Mouse (Mus musculus): Measurements from ENCODE around the gene Poll. TPM values are rescaled to one million over a fixed set of nuclear protein-coding genes. Genes with fewer than 3 reads are reported as not detected.

The Poll gene
- polyA plus RNA-seq, 1 experiment: 12.7 TPM

DNA sequence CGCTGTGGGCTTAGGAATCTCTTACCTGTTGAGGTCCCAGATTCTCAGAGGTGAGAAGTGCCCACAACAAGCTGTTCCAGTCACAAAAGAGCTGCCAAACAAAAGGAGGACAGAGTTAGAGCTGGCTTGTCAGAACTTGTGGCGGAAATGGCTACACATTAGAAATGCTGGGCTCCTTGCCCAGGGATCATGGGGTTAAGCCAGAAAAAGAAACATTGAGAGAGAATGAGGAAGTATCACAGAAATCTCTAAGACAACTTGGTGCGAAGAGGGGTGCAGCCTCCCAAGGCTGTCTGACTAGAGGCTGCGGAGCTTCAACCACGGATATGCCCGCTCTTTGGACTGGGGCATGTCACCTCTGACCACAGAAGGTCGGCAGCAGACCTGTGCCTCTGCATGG, 31.4 kb upstream of the Poll start:
- H3K27me3 ChIP-seq (ENCODE audit: control insufficient read depth, insufficient read depth, insufficient read length): no peaks in the 10 kb centered on the region

GRCm38 (mm10) chr19:45589761-45590160, 29.4 kb upstream of the Poll start:
- H3K79me2 ChIP-seq (ENCODE audit: control insufficient read depth, insufficient read depth): no peaks in the 10 kb centered on the region
- H3K36me3 ChIP-seq (ENCODE audit: control insufficient read depth, insufficient read depth): no peaks in the 10 kb centered on the region
- no peak overlapping the region for H3ac ChIP-seq (ENCODE audit: control insufficient read depth, insufficient read length, low read depth)
- no peak overlapping the region for H3K4me3 ChIP-seq (ENCODE audit: insufficient read depth, poor library complexity, severe bottlenecking)
- TF ChIP-seq CTCF (IDR thresholded peaks at IDR 0.05; ENCODE audit: control insufficient read depth, insufficient read depth, insufficient read length): no peak
- TF ChIP-seq MAX (IDR thresholded peaks at IDR 0.05): no peak
- no peak for TF ChIP-seq CEBPB (IDR thresholded peaks at IDR 0.05; ENCODE audit: low read depth)
- no peak for TF ChIP-seq FOSL1 (IDR thresholded peaks at IDR 0.05; ENCODE audit: insufficient read depth, low read length, poor library complexity, severe bottlenecking)
- no peak for TF ChIP-seq USF1 (IDR thresholded peaks at IDR 0.05; ENCODE audit: low read depth)
- TF ChIP-seq MYOD1 (IDR thresholded peaks at IDR 0.05; ENCODE audit: control insufficient read depth, insufficient read length, low read depth): no peak
- TF ChIP-seq MYOG (IDR thresholded peaks at IDR 0.05; ENCODE audit: control insufficient read depth, extremely low read depth, insufficient read length): no peak
- H3K27me3 ChIP-seq (ENCODE audit: control insufficient read depth, insufficient read depth, insufficient read length): no peaks in the 10 kb centered on the region
- no peaks in the 10 kb centered on the region for H3K79me3 ChIP-seq (ENCODE audit: low read depth)

More for the DNA sequence above, 31.4 kb upstream of the Poll start:
- no peaks in the 10 kb centered on the region for H3K36me3 ChIP-seq (ENCODE audit: control insufficient read depth, insufficient read depth)
- no peak overlapping the region for H3ac ChIP-seq (ENCODE audit: control insufficient read depth, insufficient read length, low read depth)
- no peaks in the 10 kb centered on the region for H3K79me3 ChIP-seq (ENCODE audit: low read depth)
- H3K4me3 ChIP-seq (ENCODE audit: insufficient read depth, poor library complexity, severe bottlenecking): no peak overlapping the region
- TF ChIP-seq CTCF (IDR thresholded peaks at IDR 0.05; ENCODE audit: control insufficient read depth, insufficient read depth, insufficient read length) (no peak), MYOD1 (IDR thresholded peaks at IDR 0.05; ENCODE audit: control insufficient read depth, insufficient read length, low read depth) (no peak), MAX (IDR thresholded peaks at IDR 0.05) (no peak), USF1 (IDR thresholded peaks at IDR 0.05; ENCODE audit: low read depth) (no peak), FOSL1 (IDR thresholded peaks at IDR 0.05; ENCODE audit: insufficient read depth, low read length, poor library complexity, severe bottlenecking) (no peak), MYOG (IDR thresholded peaks at IDR 0.05; ENCODE audit: control insufficient read depth, extremely low read depth, insufficient read length) (no peak), CEBPB (IDR thresholded peaks at IDR 0.05; ENCODE audit: low read depth) (no peak)
- no peaks in the 10 kb centered on the region for H3K79me2 ChIP-seq (ENCODE audit: control insufficient read depth, insufficient read depth)

- Histone ChIP-seq H3K4me3 (ENCODE audit: insufficient read depth, poor library complexity, severe bottlenecking) (no peak overlapping the region), H3K36me3 (ENCODE audit: control insufficient read depth, insufficient read depth) (no peaks in the 10 kb centered on the region), H3ac (ENCODE audit: control insufficient read depth, insufficient read length, low read depth) (no peak overlapping the region), H3K79me3 (ENCODE audit: low read depth) (no peaks in the 10 kb centered on the region), H3K27me3 (ENCODE audit: control insufficient read depth, insufficient read depth, insufficient read length) (no peaks in the 10 kb centered on the region), H3K79me2 (ENCODE audit: control insufficient read depth, insufficient read depth) (no peaks in the 10 kb centered on the region)
- TF ChIP-seq MYOD1 (IDR thresholded peaks at IDR 0.05; ENCODE audit: control insufficient read depth, insufficient read length, low read depth) (no peak), MAX (IDR thresholded peaks at IDR 0.05) (no peak), USF1 (IDR thresholded peaks at IDR 0.05; ENCODE audit: low read depth) (no peak), FOSL1 (IDR thresholded peaks at IDR 0.05; ENCODE audit: insufficient read depth, low read length, poor library complexity, severe bottlenecking) (no peak), MYOG (IDR thresholded peaks at IDR 0.05; ENCODE audit: control insufficient read depth, extremely low read depth, insufficient read length) (no peak), CEBPB (IDR thresholded peaks at IDR 0.05; ENCODE audit: low read depth) (no peak), CTCF (IDR thresholded peaks at IDR 0.05; ENCODE audit: control insufficient read depth, insufficient read depth, insufficient read length) (no peak)
Observed at GRCm38 (mm10) chr19:45587509-45588292, 27.4 kb upstream of the Poll start.

DNA sequence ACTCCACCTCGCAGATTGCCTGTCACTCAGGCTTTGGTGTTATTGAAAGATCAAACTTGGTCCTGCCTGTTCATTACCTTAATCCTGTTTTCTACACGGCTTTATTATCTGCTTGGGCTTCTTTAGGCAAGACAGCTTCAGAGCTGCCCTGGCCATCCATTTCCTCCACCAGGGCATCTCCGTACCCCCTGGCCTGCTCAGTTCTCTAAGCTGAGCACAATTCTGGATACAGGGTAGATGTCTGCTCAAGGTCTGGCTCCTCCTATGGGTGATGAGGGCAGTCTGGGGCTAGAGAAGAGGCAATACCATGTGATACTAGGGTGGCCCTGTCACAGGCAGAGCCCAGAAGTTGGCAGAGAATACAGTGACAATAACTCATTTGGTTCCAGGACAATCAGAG, 26.5 kb upstream of the Poll start:
- Histone ChIP-seq H3K27me3 (ENCODE audit: control insufficient read depth, insufficient read depth, insufficient read length) (no peaks in the 10 kb centered on the region), H3K79me2 (ENCODE audit: control insufficient read depth, insufficient read depth) (no peaks in the 10 kb centered on the region), H3K36me3 (ENCODE audit: control insufficient read depth, insufficient read depth) (no peaks in the 10 kb centered on the region), H3ac (ENCODE audit: control insufficient read depth, insufficient read length, low read depth) (no peak overlapping the region), H3K4me3 (ENCODE audit: insufficient read depth, poor library complexity, severe bottlenecking) (no peak overlapping the region), H3K79me3 (ENCODE audit: low read depth) (no peaks in the 10 kb centered on the region)
- TF ChIP-seq CEBPB (IDR thresholded peaks at IDR 0.05; ENCODE audit: low read depth) (no peak), USF1 (IDR thresholded peaks at IDR 0.05; ENCODE audit: low read depth) (no peak), CTCF (IDR thresholded peaks at IDR 0.05; ENCODE audit: control insufficient read depth, insufficient read depth, insufficient read length) (no peak), MAX (IDR thresholded peaks at IDR 0.05) (no peak), FOSL1 (IDR thresholded peaks at IDR 0.05; ENCODE audit: insufficient read depth, low read length, poor library complexity, severe bottlenecking) (no peak), MYOD1 (IDR thresholded peaks at IDR 0.05; ENCODE audit: control insufficient read depth, insufficient read length, low read depth) (no peak), MYOG (IDR thresholded peaks at IDR 0.05; ENCODE audit: control insufficient read depth, extremely low read depth, insufficient read length) (no peak)

- no peaks in the 10 kb centered on the region for H3K36me3 ChIP-seq (ENCODE audit: control insufficient read depth, insufficient read depth)
- H3K79me2 ChIP-seq (ENCODE audit: control insufficient read depth, insufficient read depth): no peaks in the 10 kb centered on the region
- no peak overlapping the region for H3K4me3 ChIP-seq (ENCODE audit: insufficient read depth, poor library complexity, severe bottlenecking)
- H3K27me3 ChIP-seq (ENCODE audit: control insufficient read depth, insufficient read depth, insufficient read length): no peaks in the 10 kb centered on the region
- TF ChIP-seq MYOG (IDR thresholded peaks at IDR 0.05; ENCODE audit: control insufficient read depth, extremely low read depth, insufficient read length) (no peak), MAX (IDR thresholded peaks at IDR 0.05) (no peak), FOSL1 (IDR thresholded peaks at IDR 0.05; ENCODE audit: insufficient read depth, low read length, poor library complexity, severe bottlenecking) (no peak), USF1 (IDR thresholded peaks at IDR 0.05; ENCODE audit: low read depth) (no peak), CTCF (IDR thresholded peaks at IDR 0.05; ENCODE audit: control insufficient read depth, insufficient read depth, insufficient read length) (no peak), CEBPB (IDR thresholded peaks at IDR 0.05; ENCODE audit: low read depth) (no peak), MYOD1 (IDR thresholded peaks at IDR 0.05; ENCODE audit: control insufficient read depth, insufficient read length, low read depth) (no peak)
- no peaks in the 10 kb centered on the region for H3K79me3 ChIP-seq (ENCODE audit: low read depth)
- H3ac ChIP-seq (ENCODE audit: control insufficient read depth, insufficient read length, low read depth): no peak overlapping the region
Observed at GRCm38 (mm10) chr19:45584856-45585620, 24.7 kb upstream of the Poll start.

All from C2C12 (cell line).